Mouse (Mus musculus) thymus, postnatal 14 days (tissue): Measurements from ENCODE around the gene Thbs4.
A peak's percentile ranks its signal among the peaks of the same experiment; 100 is the strongest.

Experiments
- DNase-seq: peaks from one replicate; pipeline ENCODE4 v3.0.0; 2021

The Thbs4 gene

GRCm38 (mm10) chr13:92711821-92712220 is 82.8 kb downstream of the Thbs4 start:
- DNase-seq: no peak

- DNase-seq: no peak
Measured at GRCm38 (mm10) chr13:92710361-92710760, 84.3 kb downstream of the Thbs4 start.

GRCm38 (mm10) chr13:92709535-92709934 is 85.1 kb downstream of the Thbs4 start:
- DNase-seq: no peak

- no peak for DNase-seq
Measured at GRCm38 (mm10) chr13:92708466-92708865, 86.2 kb downstream of the Thbs4 start.

DNA sequence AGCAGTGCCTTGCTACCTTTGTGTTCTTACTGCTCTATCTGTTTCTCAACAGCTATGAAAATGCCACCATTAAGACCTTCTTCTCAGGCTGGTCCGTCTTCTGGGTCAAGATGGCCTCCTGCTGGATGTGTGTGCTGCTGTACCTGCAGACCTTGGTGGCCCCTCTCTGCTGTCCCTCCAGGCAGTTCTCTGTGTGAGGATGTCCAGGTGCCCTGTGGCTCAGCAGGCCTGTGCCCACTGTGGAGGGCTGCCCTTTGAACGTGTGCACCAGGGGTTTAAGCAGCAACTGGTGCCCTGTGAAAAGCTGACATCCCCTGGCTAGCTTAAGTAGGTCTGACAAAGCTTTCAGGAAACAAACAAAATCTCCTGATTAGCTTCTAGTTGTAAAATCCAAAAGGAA is 86.7 kb downstream of the Thbs4 start:
- DNase-seq: no peak

- DNase-seq: no peak
Measured at GRCm38 (mm10) chr13:92706342-92707061, 88.1 kb downstream of the Thbs4 start.

DNA sequence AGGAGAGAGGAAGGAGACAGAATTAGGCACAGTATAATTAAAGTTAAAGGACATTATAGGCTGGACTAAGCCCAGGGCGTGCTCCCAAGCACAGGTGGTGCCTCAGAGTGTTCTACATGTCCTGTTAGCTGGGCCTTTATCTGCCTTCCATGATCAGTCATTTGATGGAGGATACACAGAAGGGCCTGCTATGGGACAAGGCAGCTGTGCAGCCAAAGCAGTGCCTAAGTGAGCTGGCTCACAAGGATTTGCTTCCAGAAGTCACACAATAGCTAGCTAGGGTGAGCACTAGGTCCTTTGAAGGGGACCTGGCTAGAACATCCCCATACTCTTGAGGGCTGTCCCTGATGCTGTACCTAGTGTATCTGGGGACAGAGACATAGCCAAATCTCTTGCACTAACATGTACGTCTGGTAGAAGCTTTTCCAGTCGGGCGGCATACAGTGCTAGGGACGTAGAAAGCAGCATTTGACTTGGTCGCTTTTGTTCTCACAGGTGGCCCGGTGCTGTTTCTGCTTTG is 89.5 kb downstream of the Thbs4 start:
- DNase-seq: no peak

GRCm38 (mm10) chr13:92704189-92704588 is 90.4 kb downstream of the Thbs4 start:
- no peak for DNase-seq

GRCm38 (mm10) chr13:92703241-92704027 is 91.2 kb downstream of the Thbs4 start:
- DNase-seq: peak; percentile 80

GRCm38 (mm10) chr13:92702035-92702434 is 92.6 kb downstream of the Thbs4 start:
- DNase-seq: no peak
